Mouse (Mus musculus): ENCODE measurements around the gene Gskip. TPM values are rescaled to one million over a fixed set of nuclear protein-coding genes. Genes with fewer than 3 reads are reported as not detected.

Gene Gskip
- total RNA-seq, 4 experiments from 2014 or later, result 23.6 to 26.4 (median 25.4) TPM

DNA sequence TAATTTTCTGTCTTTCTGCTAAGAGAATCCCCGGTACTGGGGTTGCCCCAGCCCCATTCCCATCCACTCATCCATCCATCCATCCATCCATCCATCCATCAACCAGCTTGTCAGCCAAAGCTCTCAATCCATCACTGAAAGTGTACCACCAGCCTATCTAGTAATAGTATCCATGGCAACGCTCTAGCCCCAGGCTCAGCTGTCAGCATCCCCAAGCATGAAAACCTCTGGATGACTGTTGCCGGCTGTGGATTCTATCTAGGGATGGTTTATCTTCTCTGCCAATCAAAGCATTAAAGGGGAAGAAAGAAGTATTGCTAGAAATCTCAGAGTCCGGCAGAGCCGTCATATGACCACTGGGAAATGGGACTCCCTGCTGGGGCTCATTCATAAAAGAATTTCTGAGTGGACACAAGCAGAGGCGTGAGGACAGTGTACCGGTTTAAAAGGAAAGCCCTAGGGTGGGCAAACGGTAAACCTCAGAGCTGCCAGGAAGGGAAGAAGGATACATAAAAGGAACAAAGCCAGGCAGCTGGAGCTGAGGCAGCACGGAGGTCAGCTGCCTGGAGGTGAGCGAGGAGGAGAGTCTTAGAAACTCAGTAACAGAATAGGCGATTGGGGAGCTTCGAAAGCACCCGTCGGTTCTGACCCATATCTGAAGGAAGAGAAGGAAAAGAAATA lies 37.0 kb downstream of the Gskip start:
- no peak for DNase-seq (ENCODE audit: low spot score in 2 of 2)

GRCm38 (mm10) chr12:105722657-105723056 lies 38.0 kb downstream of the Gskip start:
- DNase-seq (ENCODE audit: low spot score in 2 of 2), result peak in 1 of 2 experiments; percentile 13

DNA sequence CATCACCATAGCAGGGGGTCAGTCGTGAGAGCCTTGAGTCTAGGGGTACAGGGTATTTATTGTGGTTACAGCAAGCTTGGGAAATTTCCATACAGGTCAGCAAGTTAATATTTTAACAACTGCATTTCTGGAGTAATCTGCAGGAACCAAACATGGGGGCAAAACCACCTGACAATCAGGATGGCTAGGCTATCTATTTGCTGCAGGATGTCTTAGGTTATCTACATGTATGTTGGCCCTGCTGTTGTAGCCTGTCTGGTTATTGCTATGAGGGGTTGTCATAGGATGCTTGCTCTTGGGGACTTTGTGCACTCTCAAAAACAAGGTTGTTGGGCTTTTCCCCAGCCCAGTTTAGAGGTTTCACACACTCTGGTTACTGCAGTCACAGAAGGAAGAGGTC lies 40.0 kb downstream of the Gskip start:
- no peak for DNase-seq (ENCODE audit: low spot score in 2 of 2)

DNA sequence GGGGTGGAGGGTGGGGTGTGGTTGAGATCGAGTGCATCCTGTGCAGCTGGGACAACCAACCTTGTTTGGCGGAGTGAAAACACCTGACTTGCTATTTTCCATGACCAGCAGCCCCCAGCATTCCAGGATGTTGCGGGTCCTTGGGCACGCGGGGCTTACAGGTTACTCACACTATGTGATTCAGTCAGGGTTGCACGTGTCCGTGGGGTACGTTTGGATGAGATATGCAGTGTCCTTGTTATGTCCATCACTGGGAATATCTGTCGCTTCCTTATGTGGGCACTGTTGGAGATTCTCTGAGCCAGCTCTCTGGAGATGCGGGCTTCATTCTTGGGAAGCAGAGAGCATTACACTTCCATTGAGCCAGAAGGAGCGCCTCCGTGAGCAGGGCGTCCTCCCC lies 41.1 kb downstream of the Gskip start:
- no peak for DNase-seq (ENCODE audit: low spot score in 2 of 2)

DNA sequence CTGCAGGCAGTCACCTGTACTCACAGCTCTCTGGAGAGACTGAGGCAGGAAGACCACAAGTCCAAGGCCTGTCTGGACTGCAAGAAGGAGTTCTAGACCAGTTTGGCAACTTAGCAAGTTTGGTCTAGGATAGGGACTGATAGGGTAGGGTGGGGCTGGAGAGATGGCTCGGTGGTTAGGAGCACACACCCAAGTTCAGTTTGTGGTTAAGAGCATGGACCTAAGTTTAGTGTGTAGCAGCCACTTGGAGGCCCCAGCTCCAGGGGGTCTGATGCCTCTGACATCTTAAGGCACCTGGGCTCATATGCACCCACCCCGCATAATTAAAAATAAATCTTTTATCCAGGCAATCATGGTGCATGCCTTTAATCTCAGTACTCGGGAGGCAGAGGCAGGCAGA lies 42.6 kb downstream of the Gskip start:
- DNase-seq (ENCODE audit: low spot score in 2 of 2), result no peak

- no peak for DNase-seq (ENCODE audit: low spot score in 2 of 2)
These were observed 43.3 kb downstream of the Gskip start for GRCm38 (mm10) chr12:105727964-105728363.

DNA sequence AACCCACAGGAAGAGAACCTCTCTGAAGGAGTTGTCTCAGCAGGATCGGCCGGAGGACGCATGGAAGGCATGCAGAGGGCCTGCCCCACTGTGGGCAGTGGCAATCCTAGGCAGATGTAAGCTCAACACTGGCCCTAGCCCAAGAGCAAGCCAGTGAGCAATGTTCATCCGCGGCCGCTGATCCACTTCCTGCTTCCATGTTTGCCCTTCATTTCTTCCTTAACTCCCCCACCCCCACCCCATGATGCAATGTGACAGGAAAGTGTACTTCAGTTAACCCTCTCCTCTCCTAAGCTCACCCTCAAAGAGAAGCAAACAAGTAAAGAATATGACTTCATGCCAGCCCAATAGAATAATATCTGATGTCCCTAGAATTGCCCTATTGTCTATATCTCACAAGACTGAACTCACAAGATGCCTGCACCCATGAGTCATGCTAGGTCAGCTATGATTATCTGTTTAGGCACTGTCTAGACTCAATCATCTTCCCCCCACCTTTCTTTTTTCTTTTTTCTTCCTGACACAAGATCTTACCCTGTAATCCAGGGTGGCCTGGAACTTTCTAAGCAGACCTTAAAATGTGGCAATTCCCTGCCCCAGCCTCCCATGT lies 46.3 kb downstream of the Gskip start:
- DNase-seq (ENCODE audit: low spot score in 2 of 2), result no peak

- DNase-seq (ENCODE audit: low spot score in 2 of 2), result no peak
These were observed 48.9 kb downstream of the Gskip start for GRCm38 (mm10) chr12:105733370-105734159.

DNA sequence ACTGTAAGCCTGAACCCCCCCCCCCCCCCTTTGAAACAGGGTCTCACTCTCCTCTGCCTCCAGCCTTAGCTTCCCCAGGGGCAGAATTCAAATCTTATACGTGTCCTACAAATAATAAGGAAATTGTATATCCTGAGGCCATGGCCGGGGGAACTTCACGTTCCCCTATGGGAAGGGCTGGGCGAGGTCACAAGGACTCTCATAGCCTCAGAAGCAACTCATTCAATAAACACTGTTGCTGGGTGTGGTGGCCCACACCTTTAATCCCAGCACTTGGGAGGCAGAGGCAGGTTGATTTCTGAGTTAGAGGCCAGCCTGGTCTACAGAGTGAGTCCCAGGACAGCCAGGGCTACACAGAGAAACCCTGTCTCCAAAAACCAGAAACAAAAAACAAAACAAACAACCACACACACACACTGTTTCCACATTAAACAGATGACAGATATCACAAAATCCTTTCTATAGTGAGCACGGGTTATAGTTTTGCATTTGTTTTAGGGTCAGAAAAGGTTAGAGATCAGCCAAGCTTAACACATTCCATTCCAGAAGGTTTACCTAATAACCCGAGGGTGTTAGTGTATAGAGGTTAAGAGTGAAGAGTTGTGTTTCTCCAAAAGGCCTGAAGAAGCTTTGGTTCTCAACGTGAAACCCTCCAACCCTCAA lies 50.7 kb downstream of the Gskip start:
- DNase-seq (ENCODE audit: low spot score in 2 of 2), result no peak

GRCm38 (mm10) chr12:105735889-105736251 lies 51.2 kb downstream of the Gskip start:
- no peak for DNase-seq (ENCODE audit: low spot score in 2 of 2)

GRCm38 (mm10) chr12:105738316-105739096 lies 53.9 kb downstream of the Gskip start:
- DNase-seq (ENCODE audit: low spot score in 2 of 2), result no peak

DNA sequence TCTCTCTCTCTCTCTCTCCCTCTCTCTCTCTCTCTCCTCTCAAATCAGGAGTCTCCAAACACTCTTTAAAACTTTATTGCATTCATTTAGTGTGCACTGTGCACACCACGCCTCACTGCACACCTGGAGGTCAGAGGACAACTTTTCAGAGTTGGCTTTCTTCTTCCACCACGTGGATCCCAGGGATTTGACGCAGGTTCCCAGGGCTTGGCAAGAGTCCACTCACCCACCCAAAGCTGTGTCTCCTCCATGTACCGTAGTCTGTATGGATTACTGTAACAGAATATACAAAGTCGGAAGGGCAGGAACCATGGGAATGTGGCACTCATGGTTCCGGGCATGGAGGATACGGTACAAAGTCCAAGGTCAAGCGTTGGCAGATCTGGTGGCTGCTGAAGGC lies 55.0 kb downstream of the Gskip start:
- DNase-seq (ENCODE audit: low spot score in 2 of 2), result no peak

- DNase-seq (ENCODE audit: low spot score in 2 of 2), result no peak
These were observed 63.5 kb downstream of the Gskip start for GRCm38 (mm10) chr12:105748114-105748513.

Other genes starting within 250 kb of the Gskip start
- gene D430019H16Rik, start 231.0 kb upstream of the Gskip start, total RNA-seq (2022), result 10 to 100 TPM; 76.3 to 85.8 (median 82.5) TPM
- 1 to 10 TPM in 3 of 4 experiments, under 1 TPM in 1; 0.68 to 1.2 (median 1.2) TPM for gene Bdkrb2, start 121.6 kb upstream of the Gskip start, total RNA-seq (2022)
- gene Bdkrb1, start 81.7 kb upstream of the Gskip start, total RNA-seq (2022), result not detected
- 10 to 100 TPM; 45.6 to 50.2 (median 48.0) TPM for gene Atg2b, start 382 bp downstream of the Gskip start, total RNA-seq (2022)
- 1 to 10 TPM in 3 of 4 experiments, under 1 TPM in 1; 0.81 to 2.0 (median 1.7) TPM for gene Ak7, start 21.1 kb downstream of the Gskip start, total RNA-seq (2022)
- 100 to 1,000 TPM; 117 to 139 (median 131) TPM for gene Papola, start 99.9 kb downstream of the Gskip start, total RNA-seq (2022)